Mouse (Mus musculus): Measurements from ENCODE around the gene Ankrd33b. TPM values are rescaled to one million over a fixed set of nuclear protein-coding genes. Genes with fewer than 3 reads are reported as not detected.

The Ankrd33b gene
- total and polyA plus RNA-seq, 3 experiments = 50.0 to 69.6 (median 60.3) TPM

DNA sequence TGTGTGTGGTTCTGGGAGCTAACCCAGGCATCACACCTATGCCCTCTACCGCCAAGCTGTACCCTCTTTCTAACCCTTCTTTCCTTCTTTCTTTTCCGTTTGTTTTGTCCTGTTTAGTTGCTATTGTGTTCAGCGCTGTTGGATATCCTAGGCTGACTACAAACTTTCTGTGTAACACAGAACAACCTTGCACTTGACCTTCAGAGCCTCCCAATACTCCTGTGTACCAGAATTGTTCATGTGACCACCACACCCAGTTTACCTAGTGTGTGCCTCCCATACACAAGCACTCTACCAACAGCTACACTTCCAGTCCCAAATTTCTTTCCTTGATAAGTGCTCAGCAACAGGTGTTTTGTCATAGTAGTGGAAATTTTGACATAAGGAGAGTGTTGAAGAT is 11.9 kb upstream of the Ankrd33b start:
- H3K36me3 ChIP-seq (replicated peaks in 1 of 2; ENCODE audit: control insufficient read depth in 1 of 2, insufficient read depth in 1 of 2, low read length in 1 of 2) = no peaks in the 10 kb centered on the region
- H3K4me3 ChIP-seq (replicated peaks in 1 of 3; ENCODE audit: low read depth in 2 of 3, low read length in 2 of 3, poor library complexity in 1 of 3) = no peak overlapping the region
- DNase-seq (ENCODE audit: extremely low read depth) = no peak
- H3K9me3 ChIP-seq (replicated peaks; ENCODE audit: low read length) = no peaks in the 10 kb centered on the region
- dilution Hi-C loops (cut with MboI; ENCODE audit: extremely low pct_ligation_motif_present, extremely low pct_unique_long_range_greater_than_20kb, low sequenced_read_pairs) = no loop called here
- H3K4me2 ChIP-seq (ENCODE audit: insufficient read depth, low read depth, poor library complexity, severe bottlenecking) = no peak overlapping the region
- in situ Hi-C loops (cut with MboI; ENCODE audit: low pct_ligation_motif_present, low pct_unique_long_range_greater_than_20kb, low sequenced_read_pairs) = no loop called here
- H3K27me3 ChIP-seq (replicated peaks) = peaks cover 4% of the 10 kb centered on the region
- no peak overlapping the region for H3K27ac ChIP-seq (ENCODE audit: insufficient read depth, low read depth)
- no peak overlapping the region for H3K9ac ChIP-seq (ENCODE audit: insufficient read depth, low read depth)
- H3K79me2 ChIP-seq (replicated peaks; ENCODE audit: control insufficient read depth, extremely low read depth, insufficient read depth, poor library complexity, severe bottlenecking) = no peaks in the 10 kb centered on the region
- no peaks in the 10 kb centered on the region for H3K4me1 ChIP-seq (ENCODE audit: control insufficient read depth in 1 of 2, insufficient read depth in 2 of 2)
- TF ChIP-seq RCOR1 (conservative IDR thresholded peaks at IDR 0.05; ENCODE audit: low read depth, low read length) (no peak), MAX (IDR thresholded peaks at IDR 0.05; ENCODE audit: low read length) (no peak), POLR2A (IDR thresholded peaks at IDR 0.05; ENCODE audit: low read depth, low read length) (no peak), CTCF (conservative IDR thresholded peaks at IDR 0.05 in 1 of 2, IDR thresholded peaks at IDR 0.05 in 1 of 2; ENCODE audit: low read depth in 2 of 2, low read length in 2 of 2) (no peak), MXI1 (IDR thresholded peaks at IDR 0.05; ENCODE audit: low read depth, low read length) (no peak), ZKSCAN1 (IDR thresholded peaks at IDR 0.05; ENCODE audit: borderline replicate concordance, low read depth, low read length) (no peak), MYC (IDR thresholded peaks at IDR 0.05; ENCODE audit: low read depth, low read length) (no peak), NELFE (IDR thresholded peaks at IDR 0.05; ENCODE audit: low read depth, low read length) (no peak), MAZ (IDR thresholded peaks at IDR 0.05; ENCODE audit: low read depth, low read length) (no peak), SIN3A (IDR thresholded peaks at IDR 0.05; ENCODE audit: low read length) (no peak), HCFC1 (IDR thresholded peaks at IDR 0.05; ENCODE audit: low read depth, low read length) (no peak), KAT2A (IDR thresholded peaks at IDR 0.05; ENCODE audit: insufficient replicate concordance, low read length) (no peak), PAX5 (IDR thresholded peaks at IDR 0.05; ENCODE audit: low read length) (no peak), JUND (conservative IDR thresholded peaks at IDR 0.05; ENCODE audit: low read depth, low read length) (no peak), RAD21 (IDR thresholded peaks at IDR 0.05; ENCODE audit: low read depth, low read length) (no peak), ETS1 (conservative IDR thresholded peaks at IDR 0.05; ENCODE audit: low read depth, low read length) (no peak), ZNF384 (IDR thresholded peaks at IDR 0.05; ENCODE audit: low read depth, low read length) (no peak), USF1 (IDR thresholded peaks at IDR 0.05; ENCODE audit: low read depth, low read length) (no peak)

- dilution Hi-C loops (cut with MboI; ENCODE audit: extremely low pct_ligation_motif_present, extremely low pct_unique_long_range_greater_than_20kb, low sequenced_read_pairs) = no loop called here
Measured at GRCm38 (mm10) chr15:31375212-31375611, 7.7 kb upstream of the Ankrd33b start.

More at GRCm38 (mm10) chr15:31375212-31375611, 7.7 kb upstream of the Ankrd33b start:
- DNase-seq (ENCODE audit: extremely low read depth) = no peak
- H3K4me1 ChIP-seq (ENCODE audit: control insufficient read depth in 1 of 2, insufficient read depth in 2 of 2) = peaks cover 0 to 13% of the 10 kb centered on the region in 2 experiments; a peak in 2 of 4 replicates
- H3K79me2 ChIP-seq (replicated peaks; ENCODE audit: control insufficient read depth, extremely low read depth, insufficient read depth, poor library complexity, severe bottlenecking) = no peaks in the 10 kb centered on the region
- H3K9me3 ChIP-seq (replicated peaks; ENCODE audit: low read length) = peaks cover 10% of the 10 kb centered on the region
- no peak overlapping the region for H3K4me2 ChIP-seq (ENCODE audit: insufficient read depth, low read depth, poor library complexity, severe bottlenecking)
- no peak overlapping the region for H3K9ac ChIP-seq (ENCODE audit: insufficient read depth, low read depth)
- H3K4me3 ChIP-seq (replicated peaks in 1 of 3; ENCODE audit: low read depth in 2 of 3, low read length in 2 of 3, poor library complexity in 1 of 3) = no peak overlapping the region
- no peaks in the 10 kb centered on the region for H3K36me3 ChIP-seq (replicated peaks in 1 of 2; ENCODE audit: control insufficient read depth in 1 of 2, insufficient read depth in 1 of 2, low read length in 1 of 2)
- H3K27me3 ChIP-seq (replicated peaks) = no peaks in the 10 kb centered on the region
- in situ Hi-C loops (cut with MboI; ENCODE audit: low pct_ligation_motif_present, low pct_unique_long_range_greater_than_20kb, low sequenced_read_pairs) = no loop called here
- no peak overlapping the region for H3K27ac ChIP-seq (ENCODE audit: insufficient read depth, low read depth)
- TF ChIP-seq POLR2A (IDR thresholded peaks at IDR 0.05; ENCODE audit: low read depth, low read length) (no peak), NELFE (IDR thresholded peaks at IDR 0.05; ENCODE audit: low read depth, low read length) (no peak), HCFC1 (IDR thresholded peaks at IDR 0.05; ENCODE audit: low read depth, low read length) (no peak), ZKSCAN1 (IDR thresholded peaks at IDR 0.05; ENCODE audit: borderline replicate concordance, low read depth, low read length) (no peak), PAX5 (IDR thresholded peaks at IDR 0.05; ENCODE audit: low read length) (no peak), NRF1 (IDR thresholded peaks at IDR 0.05; ENCODE audit: low read depth, low read length) (no peak), RAD21 (IDR thresholded peaks at IDR 0.05; ENCODE audit: low read depth, low read length) (no peak), MAX (IDR thresholded peaks at IDR 0.05; ENCODE audit: low read length) (no peak), ZC3H11A (IDR thresholded peaks at IDR 0.05; ENCODE audit: low read depth, low read length) (no peak)
